Mouse (Mus musculus) heart, embryonic 12.5 days (tissue): ENCODE data around the gene Bbs4. TPM values are rescaled to one million over a fixed set of nuclear protein-coding genes. Genes with fewer than 3 reads are reported as not detected.
"Not testable (repeated sequence)": the region's sequence is repeated elsewhere in the genome, so short reads cannot be mapped to it uniquely, and the experiment has no call there.

Source experiments
- ATAC-seq: fragments of 200-750 bp; cut with Nextera tagmentation; 2 replicates; pipeline ENCODE4 v1.8.0; 2017; ENCODE audit warnings: moderate TSS enrichment, moderate library complexity; ENCODE audit not compliant: insufficient number of reproducible peaks, low FRiP score
- H3K27ac ChIP-seq: fragments of 300-500 bp; sonication (generic); 2 replicates; pipeline ENCODE4 v1.5.1; 2016; ENCODE audit warnings: mild to moderate bottlenecking, moderate library complexity; ENCODE audit not compliant: poor library complexity, severe bottlenecking
- H3K27me3 ChIP-seq: fragments of 300-500 bp; sonication (generic); replicated peaks from 2 replicates; pipeline ENCODE4 v1.6.1; 2016; ENCODE audit warnings: mild to moderate bottlenecking, moderate library complexity
- H3K36me3 ChIP-seq: fragments of 300-500 bp; sonication (generic); 2 replicates; pipeline ENCODE4 v1.6.1; 2016; ENCODE audit warnings: mild to moderate bottlenecking, moderate library complexity
- H3K4me1 ChIP-seq: fragments of 300-500 bp; sonication (generic); replicated peaks from 2 replicates; pipeline ENCODE4 v1.6.1; 2016; ENCODE audit warnings: mild to moderate bottlenecking
- H3K4me2 ChIP-seq: fragments of 300-500 bp; sonication (generic); 2 replicates; pipeline ENCODE4 v1.6.1; 2016; ENCODE audit warnings: mild to moderate bottlenecking, moderate library complexity
- H3K4me3 ChIP-seq: fragments of 300-500 bp; sonication (generic); 2 replicates; pipeline ENCODE4 v1.5.1; 2016; ENCODE audit warnings: mild to moderate bottlenecking
- H3K9ac ChIP-seq: fragments of 300-500 bp; sonication (generic); 2 replicates; pipeline ENCODE4 v1.6.1; 2016; ENCODE audit warnings: mild to moderate bottlenecking, moderate library complexity
- H3K9me3 ChIP-seq: fragments of 300-500 bp; sonication (generic); replicated peaks from 2 replicates; pipeline ENCODE4 v1.6.1; 2016; ENCODE audit warnings: mild to moderate bottlenecking, moderate library complexity
- WGBS: fragments of 180-500 bp; shearing (Covaris S2); methylation state at CpG from one replicate; pipeline ENCODE4 v1.1.7; 2016; 5-methylcytosine and 5-hydroxymethylcytosine counted together
- polyA plus RNA-seq: library from polyadenylated mRNA; unstranded; fragments of >200 nt; fragmentation: Nextera tagmentation; extraction: Ambion mirVana; gene quantifications from 2 replicates; pipeline ENCODE4 v1.2.1, GENCODE M21; 2016

The Bbs4 gene
- polyA plus RNA-seq: 6.6 and 6.9 TPM in 2 replicates

DNA sequence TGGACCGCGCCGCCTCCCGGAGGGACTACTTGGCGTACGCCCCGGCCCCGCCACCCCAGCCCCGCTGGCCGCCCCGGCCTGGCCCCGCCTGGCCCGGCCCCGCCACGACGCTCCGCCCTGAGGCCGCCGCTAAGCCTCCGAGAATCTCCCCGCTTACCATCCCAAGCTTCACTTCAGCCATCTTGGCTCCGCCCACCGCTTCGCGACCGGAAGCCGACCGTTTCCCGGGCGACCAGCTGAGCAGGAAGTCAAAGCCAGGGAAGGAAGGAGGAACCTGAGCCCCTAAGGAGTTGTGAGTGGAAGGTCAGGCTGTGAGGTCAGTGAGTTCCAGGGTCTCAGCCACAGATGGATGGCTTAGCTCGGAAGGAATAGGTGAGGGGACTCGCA is at the start of gene Bbs4:
Bbs4 (minus strand) TSS at position 256 of the 387 bp plus-strand sequence.
- WGBS: 1% methylated on average over 30 of the region's 32 CpGs
- peak; percentile 96 for ATAC-seq

DNA sequence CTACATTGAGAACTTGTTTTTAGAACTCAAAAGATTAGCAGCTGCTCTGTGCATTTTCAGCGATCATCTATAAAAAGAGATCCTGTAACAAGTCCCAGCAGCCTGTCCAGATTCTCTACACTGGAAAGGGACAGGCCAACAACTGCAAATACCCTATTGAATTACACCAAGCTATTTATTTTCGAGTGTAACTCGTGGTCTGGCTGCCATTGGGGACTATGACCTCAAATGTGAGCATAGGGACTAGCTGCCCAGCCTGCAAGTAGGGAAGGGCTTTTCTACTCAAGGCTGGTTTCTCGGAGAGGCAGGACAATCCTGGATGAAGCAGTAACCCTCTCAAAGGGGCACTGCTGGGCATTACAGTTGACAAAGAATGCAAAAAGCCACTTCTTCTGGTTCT is 35.8 kb upstream of the Bbs4 start:
- 82% methylated on average over 4 of the region's 4 CpGs for WGBS
- H3K4me3 ChIP-seq: no peak overlapping the region
- no peak overlapping the region for H3K27ac ChIP-seq
- peaks cover 26% of the 10 kb centered on the region for H3K36me3 ChIP-seq
- no peaks in the 10 kb centered on the region for H3K27me3 ChIP-seq
- H3K9ac ChIP-seq: no peak overlapping the region
- no peak for ATAC-seq
- no peaks in the 10 kb centered on the region for H3K4me1 ChIP-seq
- H3K9me3 ChIP-seq: no peaks in the 10 kb centered on the region
- no peak overlapping the region for H3K4me2 ChIP-seq

More for the DNA sequence above, at the start of gene Bbs4:
- Histone ChIP-seq H3K4me1 (0 out of 2 replicates have a peak, but pooled peaks cover 4% of the 10 kb centered on the region), H3K9ac (peak within 1 kb of the TSS; percentile 77), H3K9me3 (no peaks in the 10 kb centered on the region), H3K4me3 (peak within 1 kb of the TSS; percentile 69), H3K27me3 (no peaks in the 10 kb centered on the region), H3K27ac (peak within 1 kb of the TSS; percentile 62), H3K4me2 (peak within 1 kb of the TSS; percentile 73), H3K36me3 (no peaks in the 10 kb centered on the region)

GRCm38 (mm10) chr9:59388311-59388710 is 35.0 kb upstream of the Bbs4 start:
- ATAC-seq: no peak
- 65% methylated on average over 1 of the region's 1 CpGs for WGBS
- Histone ChIP-seq H3K36me3 (peaks cover 20% of the 10 kb centered on the region), H3K27ac (no peak overlapping the region), H3K9me3 (no peaks in the 10 kb centered on the region), H3K4me3 (no peak overlapping the region), H3K27me3 (no peaks in the 10 kb centered on the region), H3K9ac (no peak overlapping the region), H3K4me2 (no peak overlapping the region), H3K4me1 (no peaks in the 10 kb centered on the region)

- Histone ChIP-seq H3K27ac (no peak overlapping the region), H3K27me3 (no peaks in the 10 kb centered on the region), H3K4me3 (no peak overlapping the region), H3K4me2 (no peak overlapping the region), H3K9ac (no peak overlapping the region), H3K36me3 (peaks cover 13% of the 10 kb centered on the region), H3K4me1 (no peaks in the 10 kb centered on the region), H3K9me3 (no peaks in the 10 kb centered on the region)
- ATAC-seq: no peak
- WGBS: 55% methylated on average over 3 of the region's 3 CpGs
These were observed 34.2 kb upstream of the Bbs4 start for GRCm38 (mm10) chr9:59387461-59387860.

DNA sequence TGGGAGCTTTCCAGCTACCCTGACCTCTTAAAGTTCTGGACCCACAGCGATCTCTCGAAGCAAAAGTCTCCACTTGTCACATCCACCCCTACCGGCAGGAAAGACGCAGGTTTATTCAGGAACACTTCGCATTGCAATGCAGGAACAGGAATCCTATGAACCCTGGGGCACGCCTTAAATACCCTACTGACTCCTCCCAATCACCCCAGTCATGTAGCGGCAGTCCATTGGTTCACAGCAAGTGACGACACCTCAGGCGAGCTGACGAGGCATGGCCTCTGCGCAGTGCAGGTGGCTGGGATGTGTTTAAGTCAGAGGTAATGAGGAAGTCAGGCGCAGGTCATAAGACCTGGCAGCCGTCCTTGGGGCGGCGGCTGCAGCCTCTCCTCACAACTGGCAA is 22.3 kb upstream of the Bbs4 start:
- H3K27me3 ChIP-seq: no peaks in the 10 kb centered on the region
- no peak overlapping the region for H3K27ac ChIP-seq
- 85% methylated on average over 15 of the region's 15 CpGs for WGBS
- no peaks in the 10 kb centered on the region for H3K36me3 ChIP-seq
- H3K4me1 ChIP-seq: no peaks in the 10 kb centered on the region
- H3K9ac ChIP-seq: no peak overlapping the region
- no peak for ATAC-seq
- H3K9me3 ChIP-seq: peaks cover 21% of the 10 kb centered on the region
- no peak overlapping the region for H3K4me2 ChIP-seq
- no peak overlapping the region for H3K4me3 ChIP-seq

GRCm38 (mm10) chr9:59369646-59370045 is 16.3 kb upstream of the Bbs4 start:
- Histone ChIP-seq H3K27ac (no peak overlapping the region), H3K27me3 (no peaks in the 10 kb centered on the region), H3K9me3 (peaks cover 20% of the 10 kb centered on the region), H3K9ac (no peak overlapping the region), H3K4me2 (no peak overlapping the region), H3K4me1 (no peaks in the 10 kb centered on the region), H3K36me3 (no peaks in the 10 kb centered on the region), H3K4me3 (no peak overlapping the region)
- 87% methylated on average over 9 of the region's 9 CpGs for WGBS
- ATAC-seq: no peak

DNA sequence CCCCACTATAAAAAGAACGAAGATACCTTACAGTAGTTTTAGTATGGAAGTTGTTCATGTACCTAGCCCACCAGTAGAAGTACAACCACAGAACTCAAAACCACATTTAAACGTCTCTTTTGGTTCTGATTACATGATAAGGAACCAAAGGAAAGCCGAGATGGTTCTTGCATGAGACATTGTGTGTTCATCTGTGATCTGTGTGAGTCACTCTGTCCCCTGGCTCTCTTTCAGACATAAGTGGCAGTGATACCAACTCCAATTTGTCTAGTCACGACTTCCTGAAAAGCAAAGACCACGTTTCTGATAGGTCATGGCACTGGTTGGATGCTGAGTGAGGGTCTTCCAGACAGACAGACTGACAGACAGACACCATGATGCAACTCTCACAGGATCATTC is 15.9 kb upstream of the Bbs4 start:
- no peak overlapping the region for H3K9ac ChIP-seq
- 70% methylated on average over 5 of the region's 5 CpGs for WGBS

GRCm38 (mm10) chr9:59360487-59360886 is 7.2 kb upstream of the Bbs4 start:
- H3K27ac ChIP-seq, H3K4me2 ChIP-seq, H3K36me3 ChIP-seq, H3K27me3 ChIP-seq, H3K4me3 ChIP-seq, H3K9me3 ChIP-seq, H3K9ac ChIP-seq, ATAC-seq, H3K4me1 ChIP-seq: not testable (repeated sequence)
- 56% methylated on average over 2 of the region's 3 CpGs for WGBS

More for the DNA sequence above, 15.9 kb upstream of the Bbs4 start:
- Histone ChIP-seq H3K27me3 (no peaks in the 10 kb centered on the region), H3K36me3 (no peaks in the 10 kb centered on the region), H3K27ac (no peak overlapping the region), H3K9me3 (peaks cover 15% of the 10 kb centered on the region), H3K4me1 (no peaks in the 10 kb centered on the region), H3K4me3 (no peak overlapping the region), H3K4me2 (no peak overlapping the region)
- ATAC-seq: no peak

DNA sequence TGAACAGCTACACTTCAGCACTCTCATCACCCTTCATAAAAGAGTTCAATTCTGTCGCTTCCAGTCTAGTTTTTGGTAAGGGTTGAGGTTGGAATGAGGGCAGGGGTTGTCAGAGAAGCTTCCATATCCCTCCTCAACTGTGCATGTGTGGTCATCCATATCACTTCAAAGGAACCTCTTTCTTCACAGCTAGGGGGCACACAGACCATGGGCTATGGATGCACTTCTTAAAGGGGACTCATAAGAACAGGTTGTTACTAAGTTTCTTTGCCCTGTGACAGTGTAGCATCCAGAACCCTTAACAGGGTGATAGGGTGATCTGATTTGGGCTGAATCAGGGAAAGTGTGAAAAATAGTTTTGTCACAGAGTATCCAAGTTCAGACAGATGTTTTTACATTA is 4.7 kb upstream of the Bbs4 start:
- not testable (repeated sequence) for H3K27ac ChIP-seq, H3K9ac ChIP-seq, H3K9me3 ChIP-seq, H3K36me3 ChIP-seq, H3K27me3 ChIP-seq, H3K4me1 ChIP-seq, ATAC-seq, H3K4me2 ChIP-seq, H3K4me3 ChIP-seq
- 67% methylated on average over 1 of the region's 1 CpGs for WGBS

- Histone ChIP-seq H3K27me3 (no peaks in the 10 kb centered on the region), H3K9ac (peak overlapping the region; percentile 77), H3K9me3 (no peaks in the 10 kb centered on the region), H3K27ac (peak overlapping the region; percentile 62), H3K4me3 (peak overlapping the region; percentile 69), H3K36me3 (no peaks in the 10 kb centered on the region), H3K4me1 (0 out of 2 replicates have a peak, but pooled peaks cover 4% of the 10 kb centered on the region), H3K4me2 (peak overlapping the region; percentile 73)
- 13% methylated on average over 15 of the region's 15 CpGs for WGBS
- ATAC-seq: no peak
These were observed 589 bp downstream of the Bbs4 start for GRCm38 (mm10) chr9:59352586-59353252.

DNA sequence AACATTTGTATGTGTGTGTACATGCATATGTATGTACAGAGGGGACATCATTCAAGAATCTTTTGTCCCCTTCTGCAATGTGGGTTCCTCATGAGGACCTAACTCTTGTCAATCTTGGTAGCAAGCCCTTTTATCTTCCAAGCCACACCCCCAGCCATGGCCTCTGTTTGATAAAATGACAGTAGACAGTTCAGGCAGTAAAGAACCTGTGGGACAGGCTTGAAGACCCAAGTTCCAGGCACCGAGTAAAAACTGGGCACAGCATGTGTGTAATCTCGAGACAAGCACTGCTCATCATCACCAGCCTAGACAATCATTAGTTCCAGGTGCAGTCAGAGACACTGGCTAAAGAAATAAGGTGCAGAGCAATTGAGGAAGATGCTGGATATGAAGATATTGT is 7.1 kb downstream of the Bbs4 start:
- 46% methylated on average over 2 of the region's 2 CpGs for WGBS
- Histone ChIP-seq H3K4me2 (no peak overlapping the region), H3K4me1 (no peaks in the 10 kb centered on the region), H3K27me3 (no peaks in the 10 kb centered on the region), H3K9me3 (peaks cover 3% of the 10 kb centered on the region; the same call in 1 of the 2 replicates), H3K27ac (no peak overlapping the region), H3K9ac (no peak overlapping the region), H3K4me3 (no peak overlapping the region), H3K36me3 (peaks cover 7% of the 10 kb centered on the region)
- no peak for ATAC-seq

- Histone ChIP-seq H3K27ac (no peak overlapping the region), H3K9ac (no peak overlapping the region), H3K27me3 (no peaks in the 10 kb centered on the region), H3K4me2 (no peak overlapping the region), H3K9me3 (peaks cover 3% of the 10 kb centered on the region; the same call in 1 of the 2 replicates), H3K4me1 (no peaks in the 10 kb centered on the region), H3K36me3 (peaks cover 19% of the 10 kb centered on the region), H3K4me3 (no peak overlapping the region)
- 79% methylated on average over 9 of the region's 9 CpGs for WGBS
- ATAC-seq: no peak
These were observed 13.3 kb downstream of the Bbs4 start for GRCm38 (mm10) chr9:59340002-59340401.
